Mouse (Mus musculus): ENCODE results near the gene Chil6. TPM values are rescaled to one million over a fixed set of nuclear protein-coding genes. Genes with fewer than 3 reads are reported as not detected.
A peak's percentile ranks its signal among the peaks of the same experiment; 100 is the strongest.

Chil6 gene
- total RNA-seq (2021) = not detected
- long read RNA-seq, experiment 1 = 0 reads
- long read RNA-seq, experiment 2 = 0 reads

- DNase-seq = no peak
These were observed at the start of gene Chil6 for GRCm38 (mm10) chr3:106406082-106406481. Chil6 (minus strand) TSS chr3:106406182.

GRCm38 (mm10) chr3:106452616-106453015, 46.6 kb upstream of the Chil6 start:
- no peak for DNase-seq

GRCm38 (mm10) chr3:106449567-106449966, 43.6 kb upstream of the Chil6 start:
- DNase-seq = no peak

- DNase-seq = no peak
These were observed 43.0 kb upstream of the Chil6 start for GRCm38 (mm10) chr3:106448995-106449394.

- peak; percentile 1 to 19 for DNase-seq
These were observed 42.6 kb upstream of the Chil6 start for GRCm38 (mm10) chr3:106448571-106448970.

Other genes with a start within 250 kb of the Chil6 start
- gene Chil3, start 238.6 kb downstream of the Chil6 start, total RNA-seq (2021) = not detected
- not detected for gene Chil4, start 186.7 kb downstream of the Chil6 start, total RNA-seq (2021)
- gene Dennd2d, start 76.2 kb upstream of the Chil6 start, total RNA-seq (2021) = 1 to 10 TPM; 2.5 to 4.8 TPM
- gene Dram2, start 141.6 kb upstream of the Chil6 start, total RNA-seq (2021) = 100 to 1,000 TPM in 1 of 2 experiments, 10 to 100 TPM in 1; 70.8 to 116 TPM
- gene Cept1, start 141.6 kb upstream of the Chil6 start, total RNA-seq (2021) = 10 to 100 TPM; 37.2 to 37.7 TPM

All from adrenal gland, postnatal 36 days (tissue).